Comparison of ENCODE assay signal across 27 mouse cellular contexts in genomic region chr13:14602744-14603143, GRCm38 (mm10). TPM values are rescaled to one million over a fixed set of nuclear protein-coding genes. Genes with fewer than 3 reads are reported as not detected.
DNase-seq lines count a peak whose midpoint lies in the region; ATAC-seq and TF ChIP-seq lines count a peak whose summit lies in the region.
"Had no signal": no experiment of that assay in that cellular context is flagged by ENCODE, and none has a peak within 500 bp of the region (broad histone marks: within the 10 kb centered on the region; RNA-seq: fewer than 3 reads in every experiment).

No protein-coding gene starts in this region.

- H3K4me3 ChIP-seq in layer of hippocampus, adult 2 months: no peak overlapping the region
- H3K4me3 ChIP-seq: embryonic facial prominence, embryonic 13.5 days; embryonic facial prominence, embryonic 15.5 days; erythroblast, embryonic 14.5 days; forebrain, embryonic 10.5 days; forebrain, embryonic 12.5 days had no signal

- peak; percentile 62 for ATAC-seq in frontal cortex, adult (ENCODE audit: low TSS enrichment)
- ATAC-seq: activated CD4-positive, CD25-positive, alpha-beta regulatory T cell, adult 4 months; CD4-positive, CD25-positive, alpha-beta regulatory T cell, adult 4 months; forebrain, embryonic 14.5 days; forebrain, embryonic 16.5 days; Patski had no signal

- 0 out of 2 replicates have a peak overlapping the region, but pooled peaks have one; percentile 39 for H3K27ac ChIP-seq in layer of hippocampus, adult 2 months
- H3K27ac ChIP-seq: embryonic facial prominence, embryonic 13.5 days; embryonic facial prominence, embryonic 15.5 days; forebrain, embryonic 10.5 days; forebrain, embryonic 12.5 days had no signal

- TF ChIP-seq CTCF in layer of hippocampus, adult 2 months (conservative IDR thresholded peaks at IDR 0.05): no peak; the same call in 1 of the 2 replicates

- no peak for DNase-seq in frontal cortex, postnatal 14 days (ENCODE audit: low spot score in 2 of 2)
- peak; percentile 15 to 42 for DNase-seq in layer of hippocampus, adult 2 months (ENCODE audit: low spot score in 2 of 2)
- DNase-seq in layer of hippocampus, adult 8-10 months (ENCODE audit: low spot score in 2 of 2): no peak
- peak; percentile 14 for DNase-seq in right cerebral cortex, adult 18-20 months
- DNase-seq in right cerebral cortex, postnatal 14 days: no peak
- DNase-seq: adrenal gland, adult 8-10 months; adrenal gland, postnatal 14 days; adrenal gland, postnatal 36 days; B cell, adult 2 months; cerebellum, adult 11 months; cerebellum, adult 18-20 months; cerebellum, adult 8-10 months; cerebellum, adult 9-11 months; cerebellum, postnatal 14 days; cerebellum, postnatal 36 days; embryo, embryonic 11 days had no signal

RNA-seq across cellular contexts. Expression of gene Mrpl32, which starts 10.2 kb away (rescaled TPM):
- 10 to 100 TPM; 29.6 to 35.6 TPM for total RNA-seq in layer of hippocampus, adult 2 months (2021)
- total RNA-seq in layer of hippocampus, adult 8-10 months (2022): 10 to 100 TPM; 24.2 to 31.8 (median 27.3) TPM

RNA-seq across cellular contexts. Expression of gene Psma2, which starts 10.3 kb away (rescaled TPM):
- 10 to 100 TPM; 62.3 to 66.1 TPM for total RNA-seq in layer of hippocampus, adult 2 months (2021)
- total RNA-seq in layer of hippocampus, adult 8-10 months (2022): 10 to 100 TPM; 61.1 to 67.5 (median 63.3) TPM

RNA-seq across cellular contexts. Expression of gene AW209491, which starts 27.2 kb away (rescaled TPM):
- total RNA-seq in layer of hippocampus, adult 2 months (2021): 10 to 100 TPM; 20.3 to 20.4 TPM
- 10 to 100 TPM; 21.3 to 22.9 (median 22.4) TPM for total RNA-seq in layer of hippocampus, adult 8-10 months (2022)

Comparison
In these comparisons a context has a peak if more than half of its experiments do, and no peak if none do; other contexts are left out.
1. DNase-seq: peak in layer of hippocampus, adult 2 months (2 of 2) and right cerebral cortex, adult 18-20 months (single experiment); none in frontal cortex, postnatal 14 days (0 of 2), layer of hippocampus, adult 8-10 months (0 of 2) and right cerebral cortex, postnatal 14 days (single experiment).